Mouse (Mus musculus) ES-E14 (cell line): ENCODE measurements around the gene Ggt1. TPM values are rescaled to one million over a fixed set of nuclear protein-coding genes. Genes with fewer than 3 reads are reported as not detected.

ENCODE experiments used
- DNase-seq: peaks from one replicate; pipeline ENCODE4 v3.0.0-alpha.2; 2013; ENCODE audit warnings: low read depth, low spot score
- H3K27ac ChIP-seq: 2 replicates; pipeline ENCODE4 v1.5.1; 2012; ENCODE audit warnings: low read depth, mild to moderate bottlenecking, low read length, moderate library complexity, mixed read lengths; ENCODE audit not compliant: poor library complexity, insufficient read depth, severe bottlenecking
- H3K36me3 ChIP-seq: 2 replicates; pipeline ENCODE4 v1.6.1; 2012; ENCODE audit warnings: mild to moderate bottlenecking, low read length, moderate library complexity, mixed read lengths; ENCODE audit not compliant: control insufficient read depth, poor library complexity, insufficient read depth, severe bottlenecking
- H3K4me1 ChIP-seq, 2 experiments: fragments of 150-350 bp in 1 of 2; sonication (generic) in 1 of 2; 2 replicates each; pipeline ENCODE4 v1.6.1; 2012; ENCODE audit warnings: low read length in 2 of 2, mild to moderate bottlenecking in 1 of 2, mixed read lengths in 1 of 2; ENCODE audit not compliant: control insufficient read depth in 2 of 2, insufficient read depth in 2 of 2, poor library complexity in 1 of 2
- H3K4me3 ChIP-seq, 2 experiments: fragments of 150-350 bp in 1 of 2; sonication (generic) in 1 of 2; 2 replicates each; pipeline ENCODE4 v1.5.1; 2012; ENCODE audit warnings: low read length in 2 of 2, low read depth in 1 of 2, mild to moderate bottlenecking in 1 of 2, mixed read lengths in 1 of 2; ENCODE audit not compliant: insufficient read depth in 1 of 2, poor library complexity in 1 of 2, severe bottlenecking in 1 of 2
- H3K9ac ChIP-seq: 2 replicates; pipeline ENCODE4 v1.6.1; 2012; ENCODE audit warnings: low read depth, mild to moderate bottlenecking, low read length, mixed read lengths; ENCODE audit not compliant: poor library complexity, insufficient read depth, severe bottlenecking
- H3K9me3 ChIP-seq: fragments of 150-350 bp; sonication (generic); 2 replicates; pipeline ENCODE4 v1.6.1; 2012; ENCODE audit warnings: low read depth, mild to moderate bottlenecking, low read length; ENCODE audit not compliant: control insufficient read depth, insufficient read depth
- CHD2 ChIP-seq: IDR thresholded peaks from 2 replicates; pipeline ENCODE4 v1.6.1; 2014; ENCODE audit warnings: mild to moderate bottlenecking, low read depth, low read length, inconsistent platforms
- HCFC1 ChIP-seq: IDR thresholded peaks from 2 replicates; pipeline ENCODE4 v1.6.1; 2012; ENCODE audit warnings: low read length, inconsistent platforms, borderline replicate concordance; ENCODE audit not compliant: insufficient read depth
- MAFK ChIP-seq: IDR thresholded peaks from 2 replicates; pipeline ENCODE4 v1.6.1; 2014; ENCODE audit warnings: mild to moderate bottlenecking, low read depth, low read length, inconsistent platforms; ENCODE audit not compliant: insufficient read depth
- ZC3H11A ChIP-seq: IDR thresholded peaks from 2 replicates; pipeline ENCODE4 v1.6.1; 2012; ENCODE audit warnings: low read depth, mild to moderate bottlenecking, inconsistent platforms, low read length, borderline replicate concordance
- ZNF384 ChIP-seq: IDR thresholded peaks from 2 replicates; pipeline ENCODE4 v1.6.1; 2012; ENCODE audit warnings: low read depth, low read length, inconsistent platforms
- in situ Hi-C, 2 experiments: fragments of 600-800 bp; cut with MboI; formaldehyde crosslinking; loops; one replicate each; pipeline ENCODE4 v1.15.1; 2025; ENCODE audit warnings: low sequenced_read_pairs in 2 of 2, inconsistent platforms in 1 of 2; ENCODE audit not compliant: unreplicated experiment in 2 of 2
- total RNA-seq: library from RNA; depleted of rRNA; stranded (reverse); fragments of 300-350 nt; gene quantifications from 2 replicates; pipeline ENCODE4 v1.2.3, GENCODE M21; 2012; rRNA removed

The Ggt1 gene
- 23.6 and 34.4 TPM in 2 replicates for total RNA-seq

DNA sequence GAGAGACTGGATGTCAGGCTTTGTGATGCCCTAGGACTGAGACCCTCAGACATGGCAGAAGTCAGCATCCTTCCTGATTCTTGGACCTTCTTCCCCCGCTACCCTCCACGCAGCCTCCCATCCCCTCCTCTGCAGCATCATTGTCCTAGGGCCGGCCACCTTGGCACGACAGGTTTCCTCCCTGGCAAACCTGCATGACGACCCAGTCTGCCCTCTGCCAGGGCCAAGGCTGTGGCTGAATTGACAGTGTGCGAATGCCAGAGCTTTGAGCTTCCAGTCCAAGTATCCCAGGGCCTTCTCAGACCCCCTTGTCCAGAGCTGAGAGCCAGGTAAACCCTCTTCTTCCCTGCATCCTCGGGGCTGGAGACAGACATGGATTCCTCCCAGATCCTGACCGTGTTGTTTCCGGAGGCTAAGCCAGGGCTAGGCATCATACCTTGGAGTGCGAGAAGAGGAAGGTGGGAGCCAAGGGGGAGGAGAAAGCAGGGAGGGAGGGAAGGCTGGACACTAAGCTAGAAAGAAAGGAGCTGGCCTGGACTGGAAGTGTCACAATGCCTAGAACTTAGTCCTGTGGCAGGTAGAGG is at the start of gene Ggt1:
Gene Ggt1 (plus strand): TSS at position 534 of the 584 bp plus-strand sequence.
- Histone ChIP-seq H3K9me3 (no peaks in the 10 kb centered on the region), H3K27ac (no peak within 1 kb of the TSS), H3K4me1 (peaks cover 14 to 31% of the 10 kb centered on the region in 2 experiments; a peak in 3 of 4 replicates), H3K4me3 (peak within 1 kb of the TSS in 1 of 2 experiments; percentile 63; a peak in 2 of 4 replicates), H3K36me3 (no peaks in the 10 kb centered on the region), H3K9ac (no peak within 1 kb of the TSS)
- no peak for DNase-seq
- TF ChIP-seq ZNF384 (no peak), ZC3H11A (no peak), MAFK (no peak), HCFC1 (no peak), CHD2 (no peak)
- in situ Hi-C loops, result no loop called here

DNA sequence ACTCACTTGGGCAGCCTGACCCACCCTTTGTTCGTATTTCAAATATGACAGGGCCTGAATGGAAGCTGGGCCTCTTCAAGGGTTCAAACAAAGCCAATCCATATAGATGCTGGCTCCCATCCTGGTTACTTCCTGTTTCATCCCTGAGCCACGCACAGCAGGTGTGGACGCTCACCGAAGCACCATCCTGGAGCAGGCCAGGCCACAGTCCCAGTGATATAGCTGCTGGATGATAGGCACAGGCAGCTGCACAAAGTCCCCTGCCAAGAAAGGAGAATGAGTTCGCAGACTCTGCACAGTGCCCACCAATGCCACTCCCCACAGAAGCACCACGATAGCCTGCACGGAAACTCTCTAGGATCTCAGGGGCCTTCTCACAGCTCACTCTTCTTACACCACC is 49.5 kb upstream of the Ggt1 start:
- TF ChIP-seq ZC3H11A, result no peak
- no peak for TF ChIP-seq MAFK
- TF ChIP-seq HCFC1, result no peak
- no peak for TF ChIP-seq CHD2
- TF ChIP-seq ZNF384, result no peak
- in situ Hi-C loops, result no loop called here

DNA sequence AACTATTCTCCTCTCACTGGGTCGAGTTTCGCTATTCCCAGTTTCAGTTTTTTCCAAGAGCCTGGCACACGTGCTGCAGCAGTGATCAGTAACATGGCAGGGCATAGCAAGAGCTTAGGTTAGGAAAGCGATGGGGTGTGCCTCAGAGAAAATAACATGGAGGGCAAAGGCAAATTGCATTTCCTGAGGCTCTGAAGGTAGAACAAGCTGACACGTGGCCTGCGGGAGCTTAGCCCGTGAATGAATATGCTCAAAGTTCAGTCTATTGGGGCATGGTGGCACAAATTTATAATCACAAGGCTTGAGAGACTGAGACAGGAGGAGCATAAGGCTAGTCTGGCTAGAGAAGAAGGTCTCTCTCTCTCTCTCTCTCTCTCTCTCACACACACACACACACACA is 48.6 kb upstream of the Ggt1 start:
- H3K27ac ChIP-seq, result no peak overlapping the region
- no peak for DNase-seq
- TF ChIP-seq CHD2 (no peak), HCFC1 (no peak), ZC3H11A (no peak), ZNF384 (no peak)
- H3K4me3 ChIP-seq, result no peak overlapping the region
- peaks cover 0 to 3% of the 10 kb centered on the region in 2 experiments; a peak in 1 of 4 replicates for H3K4me1 ChIP-seq
- peaks cover 22% of the 10 kb centered on the region; the same call in 1 of the 2 replicates for H3K36me3 ChIP-seq
- no peaks in the 10 kb centered on the region for H3K9me3 ChIP-seq
- in situ Hi-C loops, result no loop called here
- no peak overlapping the region for H3K9ac ChIP-seq

More for the DNA sequence above, 49.5 kb upstream of the Ggt1 start:
- Histone ChIP-seq H3K9ac (no peak overlapping the region), H3K9me3 (no peaks in the 10 kb centered on the region), H3K27ac (no peak overlapping the region), H3K4me1 (peaks cover 0 to 3% of the 10 kb centered on the region in 2 experiments; a peak in 1 of 4 replicates), H3K4me3 (no peak overlapping the region), H3K36me3 (peaks cover 22% of the 10 kb centered on the region; the same call in 1 of the 2 replicates)
- no peak for DNase-seq

DNA sequence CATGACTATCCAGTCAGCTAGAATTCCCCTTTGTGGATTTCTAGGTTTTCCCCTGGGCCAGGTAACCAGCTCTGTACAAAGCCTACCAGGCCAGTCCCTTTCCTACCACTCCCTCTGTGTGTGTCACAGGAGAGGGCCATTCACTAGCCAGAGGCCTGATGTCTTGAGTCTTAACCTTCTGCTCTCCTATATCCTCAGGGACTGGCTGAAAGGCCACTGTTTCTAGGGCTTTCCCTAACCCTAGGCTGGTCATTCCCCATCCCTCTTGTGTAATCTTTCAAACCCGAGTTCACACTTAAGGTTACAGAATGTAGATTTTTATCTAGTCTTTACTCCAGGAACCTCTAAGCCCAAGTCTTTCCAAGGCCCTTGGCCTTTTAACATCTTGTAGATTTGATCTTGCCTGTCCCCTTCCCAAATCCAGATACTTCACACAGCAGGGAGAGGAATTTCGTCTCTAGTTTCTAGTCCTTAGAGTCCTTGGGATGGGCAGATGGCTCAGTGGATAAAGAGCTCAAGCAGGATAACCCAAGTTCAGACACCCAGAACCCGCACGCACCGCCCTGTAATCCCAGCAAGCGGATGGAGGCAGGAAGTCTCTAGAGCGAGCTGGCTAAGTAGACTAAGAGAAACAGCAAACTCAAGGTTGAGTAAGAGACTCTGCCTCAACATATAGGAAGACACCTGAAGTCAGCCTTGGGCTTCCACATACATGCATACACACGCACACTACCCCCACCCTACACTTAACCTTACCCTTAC is 47.9 kb upstream of the Ggt1 start:
- Histone ChIP-seq H3K9me3 (no peaks in the 10 kb centered on the region), H3K4me1 (peaks cover 0 to 3% of the 10 kb centered on the region in 2 experiments; a peak in 1 of 4 replicates), H3K9ac (no peak overlapping the region), H3K4me3 (no peak overlapping the region), H3K36me3 (peaks cover 18% of the 10 kb centered on the region; the same call in 1 of the 2 replicates), H3K27ac (no peak overlapping the region)
- no peak for DNase-seq
- TF ChIP-seq MAFK (no peak), ZC3H11A (no peak), CHD2 (no peak), HCFC1 (no peak)
- in situ Hi-C loops, result no loop called here
